Mouse (Mus musculus): ENCODE measurements at regions not wholly inside any gene's neighbourhood (a gene's known extent, or its start where the extent isn't known, plus 50 kb on each side); places are given as distances from the start of the nearest gene placed in this dataset.
A peak's percentile ranks its signal among the peaks of the same experiment; 100 is the strongest.

DNA sequence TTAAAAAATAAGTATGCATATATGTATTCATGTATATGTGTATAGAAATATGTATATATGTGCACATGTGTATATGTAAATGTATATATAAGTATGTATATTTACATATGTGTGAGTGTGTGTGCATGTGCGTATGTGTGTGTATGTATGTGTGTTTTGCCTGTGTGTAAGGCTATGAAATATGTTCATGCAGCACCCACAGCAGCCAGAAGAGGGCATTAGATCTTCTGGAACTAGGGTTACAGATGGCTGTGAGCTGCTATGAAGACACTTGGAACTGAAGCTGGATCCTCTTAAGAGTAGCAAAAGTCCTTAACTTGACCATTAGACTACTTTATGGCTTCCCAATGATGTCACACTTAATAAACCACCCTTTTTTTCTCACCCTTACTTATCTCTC, 166.2 kb upstream of the Nampt start:
- no peaks in the 10 kb centered on the region for H3K27me3 ChIP-seq (ENCODE audit: control insufficient read depth, insufficient read depth, low read length)
- no peak overlapping the region for H3K9ac ChIP-seq (ENCODE audit: low read length)
- H3K36me3 ChIP-seq (ENCODE audit: control insufficient read depth, insufficient read depth, low read length), result no peaks in the 10 kb centered on the region
- ATAC-seq (ENCODE audit: low FRiP score, low TSS enrichment), result no peak
- H3K27ac ChIP-seq (replicated peaks), result no peak overlapping the region
- TF ChIP-seq CTCF (IDR thresholded peaks at IDR 0.05; ENCODE audit: low read depth) (peak; percentile 32), EP300 (optimal IDR thresholded peaks at IDR 0.05) (no peak)
- no peaks in the 10 kb centered on the region for H3K9me3 ChIP-seq (ENCODE audit: control insufficient read depth, low read length)
- no peak overlapping the region for H3K4me3 ChIP-seq (ENCODE audit: low read depth, low read length)
- no peaks in the 10 kb centered on the region for H3K4me1 ChIP-seq (replicated peaks; ENCODE audit: control insufficient read depth, insufficient read depth)
- 96% methylated on average over 1 of the region's 1 CpGs for WGBS
- DNase-seq (ENCODE audit: low spot score), result no peak
- H3K4me2 ChIP-seq (replicated peaks; ENCODE audit: low read depth), result no peak overlapping the region

DNA sequence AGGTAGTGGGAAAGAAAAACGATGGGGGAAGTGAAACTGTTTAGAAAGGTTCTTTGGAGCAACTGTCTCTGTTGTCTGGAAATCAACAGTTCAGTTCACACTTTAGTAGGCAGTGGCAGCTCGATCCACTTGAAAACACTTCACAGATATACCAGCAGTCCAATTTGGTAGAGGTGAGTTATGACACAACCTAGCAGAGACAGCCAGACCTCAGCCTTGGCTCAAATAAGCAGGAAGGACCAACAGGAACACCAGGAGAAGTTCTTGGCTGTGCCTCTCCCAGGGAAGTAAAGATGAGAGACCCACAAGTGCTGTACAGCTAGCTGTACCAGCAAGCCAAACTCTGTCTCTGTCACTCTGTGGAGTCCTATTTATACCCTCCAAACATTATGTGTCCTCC, 163.2 kb upstream of the Nampt start:
- no peak overlapping the region for H3K4me3 ChIP-seq (ENCODE audit: low read depth, low read length)
- H3K27ac ChIP-seq (replicated peaks), result no peak overlapping the region
- no peaks in the 10 kb centered on the region for H3K27me3 ChIP-seq (ENCODE audit: control insufficient read depth, insufficient read depth, low read length)
- DNase-seq (ENCODE audit: low spot score) (no peak), ATAC-seq (ENCODE audit: low FRiP score, low TSS enrichment) (no peak)
- no peaks in the 10 kb centered on the region for H3K9me3 ChIP-seq (ENCODE audit: control insufficient read depth, low read length)
- H3K4me2 ChIP-seq (replicated peaks; ENCODE audit: low read depth), result no peak overlapping the region
- no peaks in the 10 kb centered on the region for H3K4me1 ChIP-seq (replicated peaks; ENCODE audit: control insufficient read depth, insufficient read depth)
- no peak overlapping the region for H3K9ac ChIP-seq (ENCODE audit: low read length)
- H3K36me3 ChIP-seq (ENCODE audit: control insufficient read depth, insufficient read depth, low read length), result no peaks in the 10 kb centered on the region
- 55% methylated on average over 2 of the region's 2 CpGs for WGBS
- TF ChIP-seq EP300 (optimal IDR thresholded peaks at IDR 0.05), result no peak
- no peak for TF ChIP-seq CTCF (IDR thresholded peaks at IDR 0.05; ENCODE audit: low read depth)

DNA sequence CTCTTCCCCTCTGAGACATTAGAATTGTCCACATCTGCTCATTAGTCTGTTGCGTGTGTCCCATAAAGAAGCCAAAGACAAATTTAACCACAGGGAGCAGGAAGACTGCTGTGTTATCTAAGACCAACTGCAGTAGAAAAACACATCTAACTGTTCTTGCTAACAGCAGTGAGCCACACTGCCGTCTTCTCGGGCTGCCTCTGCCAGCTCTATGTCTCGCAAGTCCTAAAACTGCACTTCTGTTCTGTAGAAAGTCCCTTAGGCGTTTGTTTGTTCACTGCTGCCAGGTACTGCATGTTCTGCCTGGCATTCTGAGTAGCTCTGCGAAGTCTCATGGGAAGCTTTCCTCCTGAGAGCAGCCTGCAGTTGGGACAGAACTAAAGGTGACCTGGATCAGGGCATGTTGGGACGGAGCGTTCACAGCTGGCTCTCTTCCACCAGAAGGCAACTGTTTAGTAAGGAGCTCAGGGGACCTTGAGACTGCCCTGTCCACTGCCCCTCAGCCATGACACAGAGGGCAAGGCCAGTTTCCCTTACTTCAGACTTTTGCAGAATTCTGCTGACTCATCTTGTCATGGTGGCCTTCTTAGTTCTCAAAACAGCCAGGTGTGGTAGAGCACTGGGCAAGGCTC, 157.4 kb upstream of the Nampt start:
- no peaks in the 10 kb centered on the region for H3K36me3 ChIP-seq (ENCODE audit: control insufficient read depth, insufficient read depth, low read length)
- no peak overlapping the region for H3K4me3 ChIP-seq (ENCODE audit: low read depth, low read length)
- H3K9ac ChIP-seq (ENCODE audit: low read length), result no peak overlapping the region
- H3K27me3 ChIP-seq (ENCODE audit: control insufficient read depth, insufficient read depth, low read length), result no peaks in the 10 kb centered on the region
- H3K27ac ChIP-seq (replicated peaks), result no peak overlapping the region
- WGBS, result 55% methylated on average over 8 of the region's 8 CpGs
- ATAC-seq (ENCODE audit: low FRiP score, low TSS enrichment) (no peak), DNase-seq (ENCODE audit: low spot score) (no peak)
- H3K4me1 ChIP-seq (replicated peaks; ENCODE audit: control insufficient read depth, insufficient read depth), result no peaks in the 10 kb centered on the region
- H3K4me2 ChIP-seq (replicated peaks; ENCODE audit: low read depth), result no peak overlapping the region
- TF ChIP-seq CTCF (IDR thresholded peaks at IDR 0.05; ENCODE audit: low read depth), result no peak
- no peak for TF ChIP-seq EP300 (optimal IDR thresholded peaks at IDR 0.05)
- H3K9me3 ChIP-seq (ENCODE audit: control insufficient read depth, low read length), result no peaks in the 10 kb centered on the region

DNA sequence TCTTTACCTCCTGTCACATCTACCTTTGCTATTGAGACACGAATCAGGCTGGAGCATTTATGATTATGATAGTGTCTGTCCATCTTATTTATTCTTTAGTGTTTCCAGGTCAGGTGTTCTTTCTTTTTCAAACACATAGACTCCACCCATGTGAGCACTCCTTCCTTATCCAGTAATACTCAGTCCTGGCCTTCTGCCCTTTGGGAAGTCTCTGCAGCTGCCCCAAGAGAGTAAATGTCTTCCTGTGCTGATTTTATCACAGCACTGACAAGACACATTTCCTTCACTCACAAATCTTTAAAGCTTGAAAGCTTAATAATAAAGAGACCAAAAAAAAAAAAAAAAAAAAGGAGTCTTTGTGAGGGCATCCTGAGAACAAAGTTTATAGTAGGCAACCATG, 153.3 kb upstream of the Nampt start:
- H3K4me3 ChIP-seq (ENCODE audit: low read depth, low read length), result no peak overlapping the region
- ATAC-seq (ENCODE audit: low FRiP score, low TSS enrichment) (no peak), DNase-seq (ENCODE audit: low spot score) (no peak)
- no peak overlapping the region for H3K9ac ChIP-seq (ENCODE audit: low read length)
- H3K27me3 ChIP-seq (ENCODE audit: control insufficient read depth, insufficient read depth, low read length), result no peaks in the 10 kb centered on the region
- no peaks in the 10 kb centered on the region for H3K4me1 ChIP-seq (replicated peaks; ENCODE audit: control insufficient read depth, insufficient read depth)
- H3K27ac ChIP-seq (replicated peaks), result no peak overlapping the region
- TF ChIP-seq CTCF (IDR thresholded peaks at IDR 0.05; ENCODE audit: low read depth), result no peak
- TF ChIP-seq EP300 (optimal IDR thresholded peaks at IDR 0.05), result no peak
- H3K9me3 ChIP-seq (ENCODE audit: control insufficient read depth, low read length), result no peaks in the 10 kb centered on the region
- no peaks in the 10 kb centered on the region for H3K36me3 ChIP-seq (ENCODE audit: control insufficient read depth, insufficient read depth, low read length)
- 63% methylated on average over 1 of the region's 1 CpGs for WGBS
- H3K4me2 ChIP-seq (replicated peaks; ENCODE audit: low read depth), result no peak overlapping the region

DNA sequence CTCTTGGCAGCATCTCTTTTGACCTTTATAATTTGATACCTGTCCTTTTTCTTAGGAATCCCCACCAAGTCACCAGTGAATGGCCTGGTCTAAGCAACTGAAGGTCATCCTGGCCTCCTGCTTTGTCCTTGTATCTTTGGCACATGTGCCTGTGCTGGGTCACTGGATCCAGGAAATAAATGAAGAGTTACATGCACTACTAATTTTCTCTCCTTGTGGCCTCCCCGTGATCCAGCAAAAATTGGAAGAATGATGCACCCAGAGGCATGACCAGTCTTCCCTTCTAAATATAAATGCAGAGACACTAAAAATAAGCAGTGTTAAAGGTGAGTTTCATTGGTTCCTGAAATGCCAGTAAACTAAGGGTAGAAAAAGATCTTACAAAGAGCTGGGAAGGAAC, 141.4 kb upstream of the Nampt start:
- no peaks in the 10 kb centered on the region for H3K36me3 ChIP-seq (ENCODE audit: control insufficient read depth, insufficient read depth, low read length)
- 90% methylated on average over 1 of the region's 1 CpGs for WGBS
- no peak overlapping the region for H3K4me2 ChIP-seq (replicated peaks; ENCODE audit: low read depth)
- TF ChIP-seq EP300 (optimal IDR thresholded peaks at IDR 0.05), result no peak
- no peak for TF ChIP-seq CTCF (IDR thresholded peaks at IDR 0.05; ENCODE audit: low read depth)
- H3K4me3 ChIP-seq (ENCODE audit: low read depth, low read length), result no peak overlapping the region
- H3K27me3 ChIP-seq (ENCODE audit: control insufficient read depth, insufficient read depth, low read length), result no peaks in the 10 kb centered on the region
- H3K4me1 ChIP-seq (replicated peaks; ENCODE audit: control insufficient read depth, insufficient read depth), result no peaks in the 10 kb centered on the region
- no peak overlapping the region for H3K27ac ChIP-seq (replicated peaks)
- ATAC-seq (ENCODE audit: low FRiP score, low TSS enrichment), result no peak
- H3K9me3 ChIP-seq (ENCODE audit: control insufficient read depth, low read length), result no peaks in the 10 kb centered on the region
- DNase-seq (ENCODE audit: low spot score), result no peak
- H3K9ac ChIP-seq (ENCODE audit: low read length), result no peak overlapping the region

DNA sequence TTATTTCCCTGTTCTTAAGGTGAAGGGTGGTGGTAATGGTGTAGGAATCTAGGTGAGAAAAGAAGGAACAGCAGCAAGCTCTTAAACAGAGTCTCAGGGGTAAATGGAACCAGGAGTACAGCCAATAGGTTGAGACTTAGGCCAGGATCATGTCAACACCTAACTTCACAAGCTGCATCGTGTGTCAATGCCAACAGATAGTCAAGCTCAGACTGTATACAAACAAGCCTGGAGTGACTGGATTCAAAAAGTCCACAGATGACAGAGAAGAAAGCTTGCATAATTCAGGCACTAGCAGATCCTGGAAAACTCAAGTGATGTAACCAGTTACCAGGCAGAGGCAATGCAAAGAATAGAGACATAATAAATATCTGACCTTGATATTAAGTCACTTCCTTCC, 140.6 kb upstream of the Nampt start:
- no peak overlapping the region for H3K4me3 ChIP-seq (ENCODE audit: low read depth, low read length)
- 37% methylated on average over 1 of the region's 1 CpGs for WGBS

More for the DNA sequence above, 140.6 kb upstream of the Nampt start:
- TF ChIP-seq CTCF (IDR thresholded peaks at IDR 0.05; ENCODE audit: low read depth), result no peak
- TF ChIP-seq EP300 (optimal IDR thresholded peaks at IDR 0.05), result no peak
- H3K27ac ChIP-seq (replicated peaks), result no peak overlapping the region
- ATAC-seq (ENCODE audit: low FRiP score, low TSS enrichment) (no peak), DNase-seq (ENCODE audit: low spot score) (no peak)
- H3K4me1 ChIP-seq (replicated peaks; ENCODE audit: control insufficient read depth, insufficient read depth), result no peaks in the 10 kb centered on the region
- H3K36me3 ChIP-seq (ENCODE audit: control insufficient read depth, insufficient read depth, low read length), result no peaks in the 10 kb centered on the region
- H3K27me3 ChIP-seq (ENCODE audit: control insufficient read depth, insufficient read depth, low read length), result no peaks in the 10 kb centered on the region
- no peak overlapping the region for H3K4me2 ChIP-seq (replicated peaks; ENCODE audit: low read depth)
- H3K9ac ChIP-seq (ENCODE audit: low read length), result no peak overlapping the region
- H3K9me3 ChIP-seq (ENCODE audit: control insufficient read depth, low read length), result no peaks in the 10 kb centered on the region

Data from stomach, postnatal 0 days (tissue).